Mouse (Mus musculus) liver, embryonic 14.5 days (tissue): ENCODE measurements at regions not wholly inside any gene's neighbourhood (a gene's known extent, or its start where the extent isn't known, plus 50 kb on each side); places are given as distances from the start of the nearest gene placed in this dataset.

Experiments used
- ATAC-seq: fragments of 200-750 bp; cut with Nextera tagmentation; 2 replicates; pipeline ENCODE4 v1.8.0; 2017; ENCODE audit warnings: moderate number of reproducible peaks, mild to moderate bottlenecking, moderate library complexity; ENCODE audit not compliant: insufficient read depth
- DNase-seq, 3 experiments: peaks; one replicate each; pipeline ENCODE4 v3.0.0-alpha.2; 2012 to 2013; ENCODE audit warnings: low read depth in 3 of 3, low spot score in 3 of 3
- H3K27ac ChIP-seq: fragments of 300-500 bp; sonication (generic); 2 replicates; pipeline ENCODE4 v1.5.1; 2014; ENCODE audit warnings: moderate library complexity, mild to moderate bottlenecking, control low read depth, inconsistent platforms
- H3K27me3 ChIP-seq: fragments of 300-500 bp; sonication (generic); 2 replicates; pipeline ENCODE4 v1.6.1; 2014; ENCODE audit warnings: mild to moderate bottlenecking, low read length, moderate library complexity; ENCODE audit not compliant: control insufficient read depth, insufficient read depth
- H3K36me3 ChIP-seq: fragments of 300-500 bp; sonication (generic); replicated peaks from 2 replicates; pipeline ENCODE4 v1.6.1; 2014; ENCODE audit warnings: low read depth; ENCODE audit not compliant: control insufficient read depth, insufficient read depth
- H3K4me1 ChIP-seq, 2 experiments: fragments of 200-500 bp in 1 of 2; fragments of 300-500 bp in 1 of 2; sonication (generic) in 1 of 2; replicated peaks; 2 replicates each; pipeline ENCODE4 v1.6.1; 2012 to 2014; ENCODE audit warnings: antibody characterized with exemption in 1 of 2, inconsistent platforms in 1 of 2, low read length in 1 of 2; ENCODE audit not compliant: control insufficient read depth in 2 of 2, insufficient read depth in 2 of 2
- H3K4me2 ChIP-seq: fragments of 300-500 bp; sonication (generic); 2 replicates; pipeline ENCODE4 v1.6.1; 2014; ENCODE audit warnings: low read depth, mild to moderate bottlenecking, control low read depth, moderate library complexity
- H3K4me3 ChIP-seq, 2 experiments: fragments of 200-500 bp in 1 of 2; fragments of 300-500 bp in 1 of 2; sonication (generic) in 1 of 2; 2 replicates each; pipeline ENCODE4 v1.5.1; 2012 to 2014; ENCODE audit warnings: low read depth in 2 of 2, low read length in 2 of 2, mild to moderate bottlenecking in 2 of 2, control low read depth in 1 of 2, inconsistent platforms in 1 of 2, moderate library complexity in 1 of 2; ENCODE audit not compliant: insufficient read depth in 1 of 2
- H3K9ac ChIP-seq: fragments of 300-500 bp; sonication (generic); replicated peaks from 2 replicates; pipeline ENCODE4 v1.6.1; 2014; ENCODE audit warnings: mild to moderate bottlenecking, control low read depth, moderate library complexity
- H3K9me3 ChIP-seq: fragments of 300-500 bp; sonication (generic); 2 replicates; pipeline ENCODE4 v1.6.1; 2016; ENCODE audit warnings: low read length, mixed read lengths; ENCODE audit not compliant: control insufficient read depth
- CTCF ChIP-seq: IDR thresholded peaks from 2 replicates; pipeline ENCODE4 v1.5.1; 2016; ENCODE audit warnings: antibody characterized with exemption, low read depth, control low read depth
- EP300 ChIP-seq: IDR thresholded peaks from 2 replicates; pipeline ENCODE4 v1.6.1; 2016; ENCODE audit warnings: antibody characterized with exemption, low read depth
- WGBS: fragments of 180-500 bp; shearing (Covaris S2); extraction: QIAGEN DNeasy Blood & Tissue Kit; methylation state at CpG from one replicate; pipeline ENCODE4 v1.1.7; 2014; ENCODE audit not compliant: insufficient replicate concordance; 5-methylcytosine and 5-hydroxymethylcytosine counted together

GRCm38 (mm10) chr12:112350733-112351132 is 138.5 kb upstream of the A530016L24Rik start:
- no peaks in the 10 kb centered on the region for H3K36me3 ChIP-seq
- ATAC-seq: no peak
- H3K4me3 ChIP-seq: no peak overlapping the region
- H3K9me3 ChIP-seq: no peaks in the 10 kb centered on the region
- H3K4me1 ChIP-seq: no peaks in the 10 kb centered on the region
- DNase-seq: no peak
- WGBS: 21% methylated on average over 9 of the region's 9 CpGs
- no peak for TF ChIP-seq EP300
- TF ChIP-seq CTCF: no peak
- H3K9ac ChIP-seq: no peak overlapping the region
- no peak overlapping the region for H3K27ac ChIP-seq
- H3K4me2 ChIP-seq: no peak overlapping the region
- no peaks in the 10 kb centered on the region for H3K27me3 ChIP-seq

DNA sequence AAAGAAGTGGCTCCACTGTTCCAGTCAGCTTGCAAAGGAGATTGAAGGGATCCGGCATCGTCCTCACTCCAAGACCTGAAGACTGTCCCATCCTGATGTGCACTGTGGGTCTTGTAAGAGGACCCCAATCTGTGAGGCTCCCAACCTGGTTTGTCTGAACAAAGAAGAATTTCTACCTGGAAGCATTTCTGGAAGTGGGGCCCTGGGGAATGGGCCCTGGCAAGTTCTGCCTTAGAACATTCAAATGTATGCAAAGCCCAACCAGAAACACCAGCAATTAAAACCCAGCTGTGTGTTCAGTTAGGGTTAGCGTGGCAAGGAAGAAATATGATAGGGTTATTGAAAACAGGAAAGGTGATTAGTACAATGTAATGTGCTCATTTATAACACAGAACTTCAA is 125.9 kb upstream of the A530016L24Rik start:
- H3K9ac ChIP-seq: no peak overlapping the region
- DNase-seq (no peak), ATAC-seq (no peak)
- no peaks in the 10 kb centered on the region for H3K4me1 ChIP-seq
- WGBS: 75% methylated on average over 3 of the region's 3 CpGs
- no peaks in the 10 kb centered on the region for H3K27me3 ChIP-seq
- no peak overlapping the region for H3K4me2 ChIP-seq
- H3K9me3 ChIP-seq: no peaks in the 10 kb centered on the region
- H3K4me3 ChIP-seq: no peak overlapping the region
- TF ChIP-seq CTCF (no peak), EP300 (no peak)
- H3K27ac ChIP-seq: no peak overlapping the region
- no peaks in the 10 kb centered on the region for H3K36me3 ChIP-seq

DNA sequence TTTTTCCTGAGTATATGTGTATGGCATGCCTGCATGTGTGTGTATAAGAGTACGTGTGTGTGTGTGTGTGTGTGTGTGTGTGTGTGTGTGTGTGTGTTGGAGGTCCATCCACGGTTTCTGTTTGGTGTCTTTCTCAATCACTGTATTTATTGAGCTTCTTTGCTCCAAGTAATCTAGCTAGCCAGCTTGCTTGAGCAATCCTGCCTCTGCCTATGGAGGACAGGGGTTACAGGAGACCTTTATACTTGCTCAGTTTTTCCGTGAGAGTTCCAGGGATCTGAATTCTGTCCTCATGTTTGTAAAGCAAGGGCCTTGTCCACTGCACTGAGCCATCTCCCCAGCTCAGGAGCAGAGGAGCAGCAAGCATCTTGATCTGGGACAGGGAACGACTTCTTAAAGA is 122.0 kb upstream of the A530016L24Rik start:
- H3K4me3 ChIP-seq: no peak overlapping the region
- no peaks in the 10 kb centered on the region for H3K27me3 ChIP-seq
- no peak for DNase-seq
- H3K36me3 ChIP-seq: no peaks in the 10 kb centered on the region
- H3K4me2 ChIP-seq: no peak overlapping the region
- WGBS: 52% methylated on average over 4 of the region's 4 CpGs
- H3K9ac ChIP-seq: no peak overlapping the region
- H3K9me3 ChIP-seq: no peaks in the 10 kb centered on the region
- TF ChIP-seq CTCF: no peak
- no peak for TF ChIP-seq EP300
- no peaks in the 10 kb centered on the region for H3K4me1 ChIP-seq
- ATAC-seq: no peak
- no peak overlapping the region for H3K27ac ChIP-seq

GRCm38 (mm10) chr12:112368112-112368511 is 121.1 kb upstream of the A530016L24Rik start:
- TF ChIP-seq EP300: no peak
- TF ChIP-seq CTCF: no peak
- no peak overlapping the region for H3K4me3 ChIP-seq
- no peak for ATAC-seq
- no peak for DNase-seq
- no peak overlapping the region for H3K27ac ChIP-seq
- H3K9me3 ChIP-seq: no peaks in the 10 kb centered on the region
- H3K36me3 ChIP-seq: no peaks in the 10 kb centered on the region
- H3K4me1 ChIP-seq: no peaks in the 10 kb centered on the region
- H3K27me3 ChIP-seq: no peaks in the 10 kb centered on the region
- no peak overlapping the region for H3K9ac ChIP-seq
- no peak overlapping the region for H3K4me2 ChIP-seq
- 69% methylated on average over 6 of the region's 6 CpGs for WGBS

DNA sequence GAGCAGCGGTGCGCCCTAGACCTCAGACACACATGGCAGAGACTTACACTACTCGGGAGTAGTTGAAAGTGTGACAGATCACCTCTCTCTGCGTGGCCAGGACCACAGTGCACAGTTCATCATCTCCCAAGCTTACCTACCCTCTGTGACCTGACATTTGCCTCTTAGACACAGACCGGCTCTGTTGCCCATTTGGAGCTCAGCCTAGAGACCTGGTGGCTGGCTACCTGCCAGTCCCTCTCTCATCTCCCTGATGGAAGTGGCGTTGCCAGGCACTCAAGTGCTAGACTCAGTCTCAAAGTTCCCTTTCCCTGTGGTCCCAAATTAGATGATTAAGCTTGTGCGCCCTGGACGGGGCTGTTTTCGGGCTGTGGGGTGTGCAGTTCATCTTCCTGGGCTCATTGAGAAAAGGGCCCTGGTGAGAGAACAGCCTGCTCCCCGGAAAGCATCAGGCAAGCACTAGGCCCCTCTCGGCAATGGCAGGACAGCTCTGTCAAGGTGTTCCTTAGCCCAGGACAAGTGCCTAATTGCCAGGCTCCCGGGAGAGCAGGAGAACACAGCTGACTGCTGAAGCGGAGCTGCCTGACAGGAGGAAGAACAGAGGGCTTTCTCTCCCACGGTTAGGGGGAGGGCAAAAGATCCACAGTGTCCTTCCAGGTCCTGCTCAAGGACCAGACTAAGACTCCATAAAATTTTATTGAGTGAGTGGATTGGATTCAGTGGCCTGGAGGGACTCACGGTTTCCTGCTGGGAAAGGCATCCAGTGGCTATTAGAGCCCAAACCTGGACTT is 119.5 kb upstream of the A530016L24Rik start:
- 53% methylated on average over 15 of the region's 15 CpGs for WGBS
- no peak for DNase-seq
- H3K9me3 ChIP-seq: no peaks in the 10 kb centered on the region
- no peak overlapping the region for H3K4me2 ChIP-seq
- no peak overlapping the region for H3K4me3 ChIP-seq
- H3K9ac ChIP-seq: no peak overlapping the region
- no peak overlapping the region for H3K27ac ChIP-seq
- H3K4me1 ChIP-seq: no peaks in the 10 kb centered on the region
- TF ChIP-seq EP300 (no peak), CTCF (no peak)
- H3K36me3 ChIP-seq: no peaks in the 10 kb centered on the region
- H3K27me3 ChIP-seq: no peaks in the 10 kb centered on the region
- ATAC-seq: no peak
